Mouse (Mus musculus) embryo, embryonic 9.5 days (tissue): ENCODE measurements around the gene Gstcd.

Experiments
- DNase-seq: peaks from one replicate; pipeline ENCODE4 v3.0.0-alpha.2; 2017; ENCODE audit errors: extremely low spot score

Gene Gstcd

GRCm38 (mm10) chr3:132940181-132940990, 151.4 kb downstream of the Gstcd start:
- no peak for DNase-seq

- no peak for DNase-seq
Measured at GRCm38 (mm10) chr3:132939006-132939405, 152.8 kb downstream of the Gstcd start.

- DNase-seq: no peak
Measured at GRCm38 (mm10) chr3:132934649-132935048, 157.2 kb downstream of the Gstcd start.
